Mouse (Mus musculus): ENCODE data around the gene BC028528.
"Not testable (repeated sequence)": the region's sequence is repeated elsewhere in the genome, so short reads cannot be mapped to it uniquely, and the experiment has no call there.

The BC028528 gene

GRCm38 (mm10) chr3:95872048-95872447 lies 19.8 kb downstream of the BC028528 start:
- DNase-seq (ENCODE audit: low read depth) = peak; percentile 52

GRCm38 (mm10) chr3:95871392-95871867 lies 20.4 kb downstream of the BC028528 start, which contains the start of gene Mrps21:
Gene Mrps21, minus strand, starts transcription at chr3:95871519.
- peak; percentile 94 for DNase-seq (ENCODE audit: low read depth)

GRCm38 (mm10) chr3:95870976-95871375 lies 20.8 kb downstream of the BC028528 start:
- no peak for DNase-seq (ENCODE audit: low read depth)

DNA sequence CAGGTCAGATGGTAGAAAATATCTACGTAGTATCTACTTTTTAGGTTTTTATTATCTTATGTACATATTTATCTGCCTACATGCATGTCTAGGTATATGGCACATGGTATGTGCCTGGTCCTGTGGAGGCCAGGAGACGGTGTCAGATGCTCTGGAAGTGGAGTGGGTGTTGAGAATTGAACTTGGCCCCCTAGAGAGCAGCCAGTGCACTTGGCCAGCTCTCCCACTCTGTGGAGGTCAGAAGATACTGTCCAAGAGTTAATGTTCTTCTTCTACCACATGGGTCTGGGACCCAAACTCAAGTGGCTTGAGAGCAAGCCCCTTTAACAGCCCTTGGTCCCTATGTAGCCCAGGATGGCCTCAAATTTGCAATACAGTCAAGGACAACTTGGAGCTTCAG lies 24.4 kb downstream of the BC028528 start:
- no peak for DNase-seq (ENCODE audit: low read depth)

GRCm38 (mm10) chr3:95866071-95866470 lies 25.7 kb downstream of the BC028528 start:
- DNase-seq (ENCODE audit: low read depth) = no peak

GRCm38 (mm10) chr3:95865571-95865970 lies 26.2 kb downstream of the BC028528 start:
- DNase-seq (ENCODE audit: low read depth) = no peak

- DNase-seq (ENCODE audit: low read depth) = no peak
Measured at GRCm38 (mm10) chr3:95865050-95865449, 26.8 kb downstream of the BC028528 start.

DNA sequence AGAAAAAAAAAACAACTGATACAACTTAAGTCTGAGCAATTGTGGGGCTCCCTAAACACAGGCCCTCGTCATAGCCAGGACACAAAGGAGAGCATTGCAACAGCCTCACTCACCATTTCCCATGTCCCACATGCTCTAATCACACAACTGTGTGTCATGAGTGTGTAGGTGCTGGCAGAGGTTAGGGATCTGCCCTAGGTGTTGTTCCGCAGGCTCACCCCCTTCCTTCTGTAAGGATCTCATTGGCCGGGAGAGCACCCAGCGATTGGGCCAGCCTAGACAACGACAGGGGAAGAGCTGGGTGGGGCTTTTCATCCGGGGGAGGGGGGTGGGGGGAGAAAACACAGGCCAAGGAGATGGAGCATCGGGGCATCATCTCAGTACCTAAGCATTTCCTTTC lies 28.2 kb downstream of the BC028528 start:
- DNase-seq (ENCODE audit: low read depth) = no peak

- peak; percentile 90 for DNase-seq (ENCODE audit: low read depth)
Measured at GRCm38 (mm10) chr3:95861796-95862195, 30.0 kb downstream of the BC028528 start.

DNA sequence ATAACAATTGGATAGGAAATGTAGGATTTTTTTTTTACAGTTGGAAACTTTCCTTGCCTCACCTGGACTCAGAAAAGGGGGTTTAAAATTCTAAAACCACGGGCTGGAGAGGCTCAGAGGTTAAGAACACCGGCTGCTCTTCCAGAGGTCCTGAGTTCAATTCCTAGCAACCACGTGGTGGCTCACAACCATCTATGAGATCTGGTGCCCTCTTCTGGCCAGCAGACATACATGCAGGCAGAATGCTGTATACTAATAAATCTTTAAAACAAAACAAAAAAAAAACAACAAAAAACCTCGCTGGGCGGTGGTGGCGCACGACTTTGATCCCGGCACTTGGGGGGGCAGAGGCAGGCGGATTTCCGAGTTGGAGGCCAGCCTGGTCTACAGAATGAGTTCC lies 30.6 kb downstream of the BC028528 start:
- DNase-seq (ENCODE audit: low read depth) = peak; percentile 57

- DNase-seq (ENCODE audit: low read depth) = peak; percentile 65
Measured at GRCm38 (mm10) chr3:95860323-95860722, 31.5 kb downstream of the BC028528 start.

- not testable (repeated sequence) for DNase-seq (ENCODE audit: low read depth)
Measured at GRCm38 (mm10) chr3:95858278-95858677, 33.5 kb downstream of the BC028528 start.

- not testable (repeated sequence) for DNase-seq (ENCODE audit: low read depth)
Measured at GRCm38 (mm10) chr3:95857050-95857449, 34.8 kb downstream of the BC028528 start.

- DNase-seq (ENCODE audit: low read depth) = no peak
Measured at GRCm38 (mm10) chr3:95856115-95856514, 35.7 kb downstream of the BC028528 start.

- peak; percentile 92 for DNase-seq (ENCODE audit: low read depth)
Measured at GRCm38 (mm10) chr3:95855502-95856089, 36.2 kb downstream of the BC028528 start, which contains the start of gene Prpf3. Gene Prpf3, minus strand, starts transcription at chr3:95855885.

DNA sequence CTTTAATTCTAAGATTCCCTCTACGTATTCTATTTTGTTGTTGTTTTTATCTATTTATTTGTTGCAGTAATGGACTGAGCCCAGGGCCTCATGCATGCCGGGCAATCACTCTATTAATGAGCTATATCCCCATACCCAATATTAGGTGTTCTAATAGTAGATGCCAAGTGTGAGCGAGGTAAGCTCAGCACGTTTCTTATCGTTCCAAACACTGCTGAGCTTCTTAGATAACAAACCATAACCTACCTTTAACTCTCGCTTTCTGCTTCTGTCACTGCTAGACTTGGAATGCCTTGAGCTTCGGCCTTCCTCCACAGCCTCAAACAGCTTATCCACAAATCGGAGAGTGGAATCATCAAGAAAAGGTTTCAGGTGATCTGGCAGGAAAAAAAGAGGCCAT lies 40.5 kb downstream of the BC028528 start:
- no peak for DNase-seq (ENCODE audit: low read depth)

- DNase-seq (ENCODE audit: low read depth) = no peak
Measured at GRCm38 (mm10) chr3:95850611-95851010, 41.2 kb downstream of the BC028528 start.

DNA sequence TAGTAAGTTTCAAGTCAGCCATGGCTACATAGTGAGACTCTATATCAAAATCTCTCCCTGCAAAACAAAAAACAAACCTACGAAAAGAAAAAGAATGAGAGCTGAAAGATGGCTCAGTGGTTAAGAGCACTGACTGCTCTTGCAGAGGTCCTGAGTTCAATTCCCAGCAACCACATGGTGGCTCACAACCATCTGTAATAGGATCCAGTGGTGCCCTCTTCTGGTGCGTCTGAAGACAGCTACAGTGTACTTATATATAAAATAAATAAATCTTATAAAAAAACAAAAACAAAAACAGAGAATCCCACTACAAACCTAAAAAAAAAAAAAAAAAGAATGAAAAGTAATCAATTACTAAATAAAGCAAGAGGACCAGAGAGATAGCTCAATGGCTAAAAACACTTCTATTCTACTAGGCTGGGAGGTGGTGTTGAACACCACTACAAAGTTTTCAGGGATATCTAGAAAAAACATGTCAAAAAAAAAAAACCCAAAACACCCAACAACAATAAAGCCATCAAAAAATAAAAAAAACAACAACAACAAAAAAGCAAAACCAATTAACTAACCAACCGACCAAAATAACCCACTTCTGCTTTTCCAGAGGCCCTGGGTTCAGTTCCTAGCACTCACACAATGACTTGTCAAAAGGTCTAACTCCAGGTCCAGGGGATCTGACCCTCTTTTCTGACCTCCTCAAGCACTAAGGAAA lies 49.1 kb downstream of the BC028528 start:
- DNase-seq (ENCODE audit: low read depth) = peak; percentile 53

GRCm38 (mm10) chr3:95839250-95839649 lies 52.6 kb downstream of the BC028528 start:
- no peak for DNase-seq (ENCODE audit: low read depth)
